Mouse (Mus musculus) ES-Bruce4 (cell line): ENCODE measurements at regions not wholly inside any gene's neighbourhood (a gene's known extent, or its start where the extent isn't known, plus 50 kb on each side); places are given as distances from the start of the nearest gene placed in this dataset.

Source experiments
- CTCF ChIP-seq: IDR thresholded peaks from one replicate; pipeline ENCODE4 v1.8.1; 2011; ENCODE audit warnings: low read depth, low read length
- EP300 ChIP-seq: IDR thresholded peaks from 2 replicates; pipeline ENCODE4 v1.6.1; 2011; ENCODE audit warnings: low read depth, low read length; ENCODE audit not compliant: insufficient read depth
- POLR2A ChIP-seq: IDR thresholded peaks from one replicate; pipeline ENCODE4 v1.8.1; 2011; ENCODE audit warnings: low read length; ENCODE audit not compliant: insufficient read depth

GRCm38 (mm10) chr13:91403632-91404031 is 56.5 kb upstream of the Ssbp2 start:
- TF ChIP-seq CTCF (no peak), POLR2A (no peak), EP300 (no peak)
